Mouse (Mus musculus) spleen, postnatal 4 days (tissue): ENCODE measurements around the gene Cfhr1.

Experiments used
- DNase-seq, 2 experiments: peaks; one replicate each; pipeline ENCODE4 v3.0.0; 2022; ENCODE audit warnings: low spot score in 2 of 2

Cfhr1 gene

GRCm38 (mm10) chr1:139560024-139560423 is at the start of gene Cfhr1:
TSS of gene Cfhr1 (minus strand) at chr1:139560272.
- no peak for DNase-seq

GRCm38 (mm10) chr1:139551311-139551710 is 8.8 kb downstream of the Cfhr1 start:
- DNase-seq, result no peak

DNA sequence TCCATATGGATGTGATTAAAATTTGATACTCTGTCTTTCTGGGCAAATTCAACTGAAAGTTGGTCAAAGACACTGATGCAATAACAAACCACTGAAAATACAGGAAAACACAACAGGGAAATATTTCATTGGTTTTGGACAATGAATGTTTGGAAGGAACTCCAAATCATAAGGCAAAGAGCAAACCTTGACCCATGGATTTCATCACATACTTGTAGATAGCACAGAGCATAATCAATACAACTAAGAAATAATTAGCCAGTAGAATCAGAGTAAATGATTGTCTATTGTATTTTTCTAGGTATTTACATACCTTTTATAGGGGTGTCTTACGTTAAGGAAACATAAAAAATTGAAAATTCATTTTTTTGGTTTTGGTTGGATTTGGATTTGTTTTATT is 11.5 kb downstream of the Cfhr1 start:
- no peak for DNase-seq

GRCm38 (mm10) chr1:139514556-139514955 is 45.5 kb downstream of the Cfhr1 start:
- DNase-seq, result no peak

- no peak for DNase-seq
Observed at GRCm38 (mm10) chr1:139501258-139501752, 58.8 kb downstream of the Cfhr1 start, which contains the start of gene F13b. TSS of gene F13b (plus strand) at chr1:139501702.

DNA sequence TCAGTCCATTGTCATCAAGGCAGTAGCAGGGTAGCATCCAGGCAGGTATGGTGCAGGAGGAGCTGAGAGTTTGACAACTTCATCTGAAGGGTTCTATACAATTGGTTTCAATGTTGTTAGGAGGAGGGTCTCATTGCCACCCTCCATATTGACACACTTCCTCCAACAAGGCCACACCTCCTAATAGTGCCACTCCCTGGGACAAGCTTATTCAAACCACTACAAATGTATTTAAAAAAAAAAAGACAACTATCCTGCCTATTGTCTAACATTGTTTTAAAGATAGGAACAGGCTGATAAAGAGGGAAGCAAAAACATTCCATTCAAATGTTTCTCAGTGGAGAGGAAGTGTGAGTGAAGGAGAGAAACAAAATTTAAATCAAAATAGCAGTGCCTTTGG is 60.3 kb downstream of the Cfhr1 start:
- DNase-seq, result no peak
